Mouse (Mus musculus) G1E (cell line): ENCODE measurements around the gene Spata32. TPM values are rescaled to one million over a fixed set of nuclear protein-coding genes. Genes with fewer than 3 reads are reported as not detected.
A peak's percentile ranks its signal among the peaks of the same experiment; 100 is the strongest.

Source experiments
- ATAC-seq: 2 replicates; pipeline ENCODE4 v1.8.0; 2016; ENCODE audit warnings: mild to moderate bottlenecking; ENCODE audit not compliant: insufficient number of reproducible peaks, poor library complexity, low FRiP score, severe bottlenecking; ENCODE audit errors: extremely low read depth
- DNase-seq: peaks from one replicate; pipeline ENCODE4 v3.0.0; 2012; ENCODE audit warnings: low spot score
- H3K27me3 ChIP-seq: 2 replicates; pipeline ENCODE4 v1.6.1; 2012; ENCODE audit warnings: mild to moderate bottlenecking, low read length, inconsistent platforms; ENCODE audit not compliant: insufficient read depth
- H3K36me3 ChIP-seq: replicated peaks from 2 replicates; pipeline ENCODE3; 2012; ENCODE audit warnings: mild to moderate bottlenecking, inconsistent platforms
- H3K4me1 ChIP-seq: 2 replicates; pipeline ENCODE4 v1.6.1; 2012; ENCODE audit warnings: low read depth, low read length, inconsistent platforms, mixed read lengths; ENCODE audit not compliant: insufficient read depth
- H3K4me3 ChIP-seq: 2 replicates; pipeline ENCODE4 v1.5.1; 2012; ENCODE audit warnings: low read depth, mild to moderate bottlenecking, inconsistent platforms, low read length, moderate library complexity, mixed read lengths
- H3K9me3 ChIP-seq: replicated peaks from 2 replicates; pipeline ENCODE4 v1.6.1; 2012; ENCODE audit warnings: inconsistent platforms
- CTCF ChIP-seq: IDR thresholded peaks from 2 replicates; pipeline ENCODE4 v1.5.1; 2012; ENCODE audit warnings: low read depth, low read length, inconsistent platforms, mixed read lengths
- GATA1 ChIP-seq: IDR thresholded peaks from 2 replicates; pipeline ENCODE4 v1.6.1; 2012; ENCODE audit warnings: borderline replicate concordance, low read length, inconsistent platforms, mixed read lengths
- GATA2 ChIP-seq: IDR thresholded peaks from 2 replicates; pipeline ENCODE4 v1.6.1; 2012; ENCODE audit warnings: low read depth, low read length, inconsistent platforms, borderline replicate concordance
- POLR2AphosphoS5 ChIP-seq: IDR thresholded peaks from 2 replicates; pipeline ENCODE4 v1.6.1; 2012; ENCODE audit warnings: low read depth, low read length, inconsistent platforms; ENCODE audit not compliant: insufficient replicate concordance
- TAL1 ChIP-seq: conservative IDR thresholded peaks from 2 replicates; pipeline ENCODE4 v1.6.1; 2012; ENCODE audit warnings: low read depth, low read length, inconsistent platforms, mixed read lengths
- polyA plus RNA-seq: library from polyadenylated mRNA; stranded (reverse); fragments of >175 nt; gene quantifications from 2 replicates; pipeline ENCODE4 v1.2.3, GENCODE M21; 2012
- total RNA-seq, 2 experiments: library from RNA; stranded (forward) in 1 of 2; stranded (reverse) in 1 of 2; fragments of 200-1000 nt in 1 of 2; fragments of >200 nt in 1 of 2; fragmentation: Nextera tagmentation in 1 of 2; gene quantifications; 2 replicates each; pipeline ENCODE4 v1.2.3; 2014 to 2017

Spata32 gene
- total and polyA plus RNA-seq, 3 experiments, result 0.16 TPM; not detected in 2

GRCm38 (mm10) chr11:103169664-103170063 lies 48.6 kb downstream of the Spata32 start:
- peaks cover 14% of the 10 kb centered on the region for H3K27me3 ChIP-seq
- TF ChIP-seq CTCF, result no peak
- TF ChIP-seq POLR2AphosphoS5, result no peak
- no peak for TF ChIP-seq GATA1
- TF ChIP-seq TAL1, result no peak
- no peak for TF ChIP-seq GATA2
- H3K9me3 ChIP-seq, result peaks cover 15% of the 10 kb centered on the region
- no peak for ATAC-seq
- H3K4me1 ChIP-seq, result peaks cover 33% of the 10 kb centered on the region
- H3K36me3 ChIP-seq, result no peaks in the 10 kb centered on the region
- DNase-seq, result no peak
- H3K4me3 ChIP-seq, result no peak overlapping the region

- no peak overlapping the region for H3K4me3 ChIP-seq
- H3K27me3 ChIP-seq, result peaks cover 16% of the 10 kb centered on the region
- DNase-seq (no peak), ATAC-seq (no peak)
- no peaks in the 10 kb centered on the region for H3K36me3 ChIP-seq
- H3K4me1 ChIP-seq, result peaks cover 28% of the 10 kb centered on the region
- H3K9me3 ChIP-seq, result peaks cover 15% of the 10 kb centered on the region
- TF ChIP-seq CTCF (peak; percentile 96), POLR2AphosphoS5 (no peak)
Observed at GRCm38 (mm10) chr11:103168690-103169390, 49.4 kb downstream of the Spata32 start.

DNA sequence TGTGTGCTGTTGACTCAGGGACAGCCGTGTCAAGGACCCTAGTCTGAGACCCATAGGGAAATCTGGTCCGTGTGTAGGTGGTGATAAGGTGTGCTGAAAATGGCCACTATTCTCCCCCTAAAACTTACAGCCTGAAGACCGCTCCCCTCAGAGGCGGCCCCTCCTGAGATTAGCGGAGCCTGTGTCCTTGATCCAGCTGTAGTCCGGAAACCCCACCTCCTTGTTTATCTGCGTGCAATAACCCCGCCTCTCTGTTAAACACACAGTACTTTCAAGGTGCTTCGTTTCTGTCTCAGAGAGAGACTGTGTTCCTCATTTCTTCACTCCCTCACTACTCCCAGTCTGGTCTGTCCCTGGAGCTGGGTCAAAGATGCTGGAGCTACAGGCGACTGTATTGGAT lies 53.8 kb downstream of the Spata32 start:
- Histone ChIP-seq H3K4me1 (peaks cover 11% of the 10 kb centered on the region), H3K4me3 (no peak overlapping the region), H3K9me3 (peaks cover 5% of the 10 kb centered on the region), H3K27me3 (peaks cover 10% of the 10 kb centered on the region), H3K36me3 (no peaks in the 10 kb centered on the region)
- ATAC-seq, result no peak
- DNase-seq, result no peak
- no peak for TF ChIP-seq GATA2
- no peak for TF ChIP-seq TAL1
- TF ChIP-seq CTCF, result no peak
- TF ChIP-seq GATA1, result no peak
- TF ChIP-seq POLR2AphosphoS5, result no peak

DNA sequence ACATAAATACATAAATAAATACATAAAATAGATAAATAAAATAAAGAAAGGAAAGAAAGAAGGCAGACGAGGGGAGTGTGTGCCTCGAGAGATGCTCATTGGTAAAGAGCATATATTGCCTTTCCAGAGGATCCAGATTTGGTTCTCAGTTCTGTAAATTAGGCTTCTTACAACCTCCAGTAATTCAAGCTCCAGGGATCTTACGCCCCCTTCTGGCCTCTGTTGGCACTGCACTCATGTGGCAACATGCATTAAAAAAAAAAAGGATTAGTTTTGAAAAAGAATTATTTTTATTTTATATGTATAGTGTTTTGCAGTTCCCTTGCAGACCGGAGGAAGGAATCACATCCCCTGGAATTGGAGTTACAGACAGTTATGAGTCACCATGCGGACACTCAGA lies 56.1 kb downstream of the Spata32 start:
- H3K36me3 ChIP-seq, result no peaks in the 10 kb centered on the region
- no peak for DNase-seq

DNA sequence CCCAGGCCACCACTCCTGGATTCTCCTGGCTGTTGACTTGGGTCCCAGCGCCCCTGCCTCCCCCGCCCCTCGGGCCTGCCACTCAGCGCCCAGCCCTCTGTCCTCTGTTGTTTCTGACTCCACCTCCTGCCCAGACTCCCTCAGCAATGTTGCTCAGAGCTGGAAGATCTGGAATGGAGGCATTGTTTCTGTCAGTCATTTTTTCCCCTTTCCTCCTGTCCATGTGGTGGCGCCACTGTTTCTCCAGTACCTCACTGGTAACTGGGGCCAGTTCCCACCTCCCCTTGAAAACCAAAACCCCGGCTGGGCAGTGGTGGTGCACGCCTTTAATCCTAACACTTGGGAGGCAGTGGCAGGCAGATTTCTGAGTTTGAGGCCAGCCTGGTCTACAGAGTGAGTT lies 56.8 kb downstream of the Spata32 start:
- TF ChIP-seq GATA2, result no peak
- no peak for TF ChIP-seq GATA1
- TF ChIP-seq CTCF, result no peak

More for the DNA sequence above, 56.1 kb downstream of the Spata32 start:
- peaks cover 5% of the 10 kb centered on the region for H3K9me3 ChIP-seq
- ATAC-seq, result no peak
- H3K27me3 ChIP-seq, result peaks cover 10% of the 10 kb centered on the region
- no peak overlapping the region for H3K4me3 ChIP-seq
- no peak for TF ChIP-seq GATA2
- 0 out of 2 replicates have a peak, but pooled peaks have one; percentile 29 for TF ChIP-seq CTCF
- peaks cover 19% of the 10 kb centered on the region for H3K4me1 ChIP-seq

DNA sequence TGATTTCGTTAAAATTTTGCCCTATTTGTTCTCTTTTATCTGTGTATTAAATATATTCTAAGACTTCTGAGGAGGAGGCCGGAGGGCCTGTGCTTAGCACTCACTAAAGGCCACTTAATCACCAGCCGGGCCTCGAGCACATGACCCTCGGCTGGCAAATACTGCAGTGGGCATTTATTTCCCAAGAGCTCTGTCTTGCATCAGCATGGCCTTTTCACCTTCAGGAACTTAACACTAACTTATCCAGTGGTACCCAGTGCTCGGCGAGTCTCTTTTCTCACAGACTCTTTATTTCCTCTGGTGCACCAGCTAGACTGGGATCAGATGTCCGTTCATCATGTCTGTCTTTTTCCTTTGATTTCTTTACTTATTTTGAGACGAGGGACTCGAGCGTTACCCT lies 57.5 kb downstream of the Spata32 start:
- H3K36me3 ChIP-seq, result no peaks in the 10 kb centered on the region
- no peak overlapping the region for H3K4me3 ChIP-seq
- 0 out of 2 replicates have a peak, but pooled peaks cover 2% of the 10 kb centered on the region for H3K27me3 ChIP-seq
- peaks cover 19% of the 10 kb centered on the region for H3K4me1 ChIP-seq
- TF ChIP-seq CTCF (no peak), TAL1 (no peak), GATA1 (no peak)
- peaks cover under 1% of the 10 kb centered on the region; the same call in 1 of the 2 replicates for H3K9me3 ChIP-seq
- ATAC-seq (no peak), DNase-seq (no peak)

More for the DNA sequence above, 56.8 kb downstream of the Spata32 start:
- ATAC-seq (no peak), DNase-seq (no peak)
- peaks cover 19% of the 10 kb centered on the region for H3K4me1 ChIP-seq
- H3K4me3 ChIP-seq, result no peak overlapping the region
- peaks cover 5% of the 10 kb centered on the region for H3K9me3 ChIP-seq
- no peaks in the 10 kb centered on the region for H3K36me3 ChIP-seq
- peaks cover 8% of the 10 kb centered on the region for H3K27me3 ChIP-seq
